Mouse (Mus musculus) forelimb bud, embryonic 11.5 days (tissue): ENCODE measurements at regions not wholly inside any gene's neighbourhood (a gene's known extent, or its start where the extent isn't known, plus 50 kb on each side); places are given as distances from the start of the nearest gene placed in this dataset.

Source experiments
- DNase-seq: peaks from one replicate; pipeline ENCODE4 v3.0.0-alpha.2; 2012; ENCODE audit warnings: low read depth, low spot score

- DNase-seq, result no peak
Measured at GRCm38 (mm10) chr3:140566996-140567517, 645.1 kb downstream of the Pdha2 start.

GRCm38 (mm10) chr3:140554736-140555135, 657.4 kb downstream of the Pdha2 start:
- DNase-seq, result no peak

- DNase-seq, result no peak
Measured at GRCm38 (mm10) chr3:140548483-140548882, 663.7 kb downstream of the Pdha2 start.

DNA sequence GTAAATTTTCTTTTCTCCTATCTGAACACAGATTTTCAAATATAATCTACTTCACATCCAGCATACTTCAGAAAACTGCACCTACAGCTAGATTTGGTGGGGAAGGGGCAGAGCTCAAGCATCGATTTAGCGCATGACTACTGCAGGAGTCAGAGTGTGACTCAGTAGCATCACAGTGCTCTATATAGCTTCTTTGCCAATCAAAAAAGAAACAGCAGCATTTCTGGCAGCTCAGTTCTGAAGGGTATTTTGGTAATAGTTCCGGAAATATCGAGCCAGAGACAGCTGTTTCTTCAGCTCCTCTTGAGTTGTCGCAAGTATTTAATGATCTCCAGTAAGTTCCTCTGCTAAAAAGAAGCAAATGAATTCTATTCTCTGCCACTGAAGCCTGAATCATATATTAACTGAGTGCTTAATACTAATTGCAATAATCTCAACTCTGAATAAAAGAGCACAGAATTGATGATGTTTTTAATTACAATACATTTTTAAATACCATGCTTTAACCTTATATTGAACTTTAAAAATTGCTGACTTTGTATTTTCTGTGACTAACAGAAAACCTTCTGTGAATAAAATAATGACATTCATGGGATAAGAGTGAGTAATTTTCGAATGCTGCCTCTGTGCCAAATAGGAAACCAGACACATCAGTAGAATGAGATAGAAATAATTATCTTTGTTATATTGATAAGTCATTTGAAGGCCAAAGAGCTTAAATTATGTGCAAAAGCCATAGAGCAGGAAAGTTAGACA, 680.2 kb downstream of the Pdha2 start:
- DNase-seq, result no peak

- no peak for DNase-seq
Measured at GRCm38 (mm10) chr3:140521653-140522278, 690.4 kb downstream of the Pdha2 start.

GRCm38 (mm10) chr3:140510835-140511234, 701.3 kb downstream of the Pdha2 start:
- DNase-seq, result no peak

DNA sequence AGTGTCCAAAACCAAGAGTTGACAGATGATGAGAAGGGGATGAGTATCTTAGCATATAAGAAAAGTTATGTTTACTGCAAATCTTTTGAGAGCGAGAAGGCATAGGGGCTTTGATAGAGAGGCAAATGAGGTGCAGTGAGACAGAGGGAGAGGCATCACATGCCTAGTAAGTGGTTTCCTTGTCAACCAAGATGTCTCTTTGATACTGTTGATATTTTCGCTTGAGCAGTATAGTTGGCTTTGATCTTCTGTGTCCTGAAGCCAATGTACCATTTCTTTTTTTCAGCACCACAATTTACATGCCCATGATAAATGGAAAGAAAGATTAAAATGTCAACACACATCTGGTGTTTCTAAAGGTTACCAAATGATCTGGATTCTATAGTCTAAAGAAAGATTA, 702.1 kb downstream of the Pdha2 start:
- DNase-seq, result no peak

- DNase-seq, result peak; percentile 0
Measured at GRCm38 (mm10) chr3:140494134-140494533, 718.0 kb downstream of the Pdha2 start.

DNA sequence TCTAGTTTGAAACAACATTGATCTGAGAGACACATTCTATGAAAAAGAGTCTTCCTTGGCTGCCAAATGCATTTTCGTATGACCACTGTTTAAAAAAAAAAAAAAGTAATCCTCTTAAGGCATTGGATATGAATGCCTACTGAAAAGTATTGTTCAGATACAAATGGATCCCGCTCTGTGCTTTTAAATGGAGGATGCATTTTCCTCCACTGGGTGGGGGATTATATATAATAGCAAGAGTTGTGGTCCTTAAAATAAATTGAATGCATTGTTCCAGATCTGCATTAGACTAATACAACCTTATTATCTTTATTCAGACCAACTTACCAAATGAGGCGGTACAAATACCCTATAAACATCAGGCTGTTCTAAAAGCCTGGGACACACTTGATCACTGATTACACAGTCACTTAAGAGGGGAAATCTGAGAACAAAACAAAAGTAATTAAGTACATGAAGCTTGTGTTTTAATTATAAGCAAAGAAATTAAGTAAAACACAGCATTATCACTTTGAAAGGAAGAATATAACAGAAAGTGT, 734.4 kb downstream of the Pdha2 start:
- no peak for DNase-seq

GRCm38 (mm10) chr3:140476534-140476933, 735.6 kb downstream of the Pdha2 start:
- no peak for DNase-seq

DNA sequence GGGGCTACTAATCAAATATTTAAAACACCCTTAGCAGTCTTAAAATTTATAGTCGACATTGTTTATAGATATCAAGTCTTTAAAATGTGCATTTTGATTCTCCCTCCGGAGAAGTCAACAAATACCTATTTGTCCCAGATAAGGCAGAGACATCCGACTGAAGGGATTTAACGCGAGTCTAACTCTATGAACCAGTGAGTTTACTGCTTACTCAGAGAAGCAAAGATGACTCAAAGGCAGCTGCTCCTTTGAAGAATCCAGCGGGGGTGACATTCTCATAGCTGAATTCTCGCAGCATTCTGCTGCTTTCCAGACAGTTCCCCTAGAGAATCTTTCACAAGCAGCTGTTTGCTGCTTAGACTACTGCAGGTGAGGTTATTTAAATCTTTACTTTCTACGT, 759.6 kb downstream of the Pdha2 start:
- DNase-seq, result no peak

- no peak for DNase-seq
Measured at GRCm38 (mm10) chr3:140451148-140451547, 761.0 kb downstream of the Pdha2 start.

GRCm38 (mm10) chr3:140409239-140409638, 802.9 kb downstream of the Pdha2 start:
- DNase-seq, result no peak
